Mouse (Mus musculus): ENCODE measurements around the gene Gm20219. TPM values are rescaled to one million over a fixed set of nuclear protein-coding genes. Genes with fewer than 3 reads are reported as not detected.

Gm20219 gene
- 1 to 10 TPM in 1 of 2 experiments, under 1 TPM in 1; 0.86 to 1.0 TPM for total RNA-seq (2021)
- long read RNA-seq, experiment 1, result 0 reads
- long read RNA-seq, experiment 2, result 0 reads

DNA sequence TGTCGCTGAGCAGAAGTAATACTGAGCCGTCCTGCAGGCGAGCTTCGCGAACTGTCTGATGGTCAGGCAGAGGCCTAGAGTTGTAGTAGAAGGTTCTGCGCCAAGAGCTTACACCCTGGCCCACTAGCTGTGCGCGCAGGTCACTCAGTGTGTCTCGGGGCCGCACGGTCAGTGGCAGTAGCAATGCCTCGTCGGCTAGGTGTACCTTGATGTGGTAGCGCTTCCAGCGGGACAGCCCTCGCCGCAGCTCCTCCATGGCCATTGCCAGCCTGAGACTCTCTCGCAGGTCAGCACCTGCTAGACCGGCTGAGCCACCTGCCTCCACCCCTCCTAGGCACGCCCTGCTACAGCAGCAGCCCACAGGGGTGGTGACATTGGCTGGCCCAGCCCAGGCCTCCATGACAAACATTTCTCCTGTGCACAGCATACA, at the start of gene Gm20219:
TSS of gene Gm20219 (minus strand) at position 266 of the 430 bp plus-strand sequence.
- no peak for DNase-seq (ENCODE audit: low spot score in 2 of 2)

DNA sequence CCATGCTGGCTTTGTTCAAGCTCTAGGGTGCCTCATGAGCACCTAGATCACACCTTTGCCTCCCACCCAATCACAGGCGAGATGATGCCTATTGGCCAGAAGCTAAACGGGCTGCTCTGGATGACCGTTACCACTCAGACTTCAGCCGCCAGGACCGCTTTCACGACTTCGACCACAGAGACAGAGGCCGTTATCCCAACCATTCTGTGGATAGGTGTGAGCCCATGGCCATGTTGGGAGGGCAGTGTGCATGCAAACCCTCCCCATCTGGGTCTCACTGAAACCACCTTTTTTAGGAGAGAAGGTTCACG, 49.8 kb upstream of the Gm20219 start:
- DNase-seq (ENCODE audit: low spot score in 2 of 2), result no peak

GRCm38 (mm10) chr17:56603186-56604069, 49.2 kb upstream of the Gm20219 start:
- no peak for DNase-seq (ENCODE audit: low spot score in 2 of 2)

GRCm38 (mm10) chr17:56593527-56594271, 39.5 kb upstream of the Gm20219 start:
- DNase-seq (ENCODE audit: low spot score in 2 of 2), result no peak

- DNase-seq (ENCODE audit: low spot score in 2 of 2), result no peak
Observed at GRCm38 (mm10) chr17:56592553-56592952, 38.4 kb upstream of the Gm20219 start.

- no peak for DNase-seq (ENCODE audit: low spot score in 2 of 2)
Observed at GRCm38 (mm10) chr17:56588921-56589320, 34.7 kb upstream of the Gm20219 start.

- no peak for DNase-seq (ENCODE audit: low spot score in 2 of 2)
Observed at GRCm38 (mm10) chr17:56587773-56588172, 33.6 kb upstream of the Gm20219 start.

DNA sequence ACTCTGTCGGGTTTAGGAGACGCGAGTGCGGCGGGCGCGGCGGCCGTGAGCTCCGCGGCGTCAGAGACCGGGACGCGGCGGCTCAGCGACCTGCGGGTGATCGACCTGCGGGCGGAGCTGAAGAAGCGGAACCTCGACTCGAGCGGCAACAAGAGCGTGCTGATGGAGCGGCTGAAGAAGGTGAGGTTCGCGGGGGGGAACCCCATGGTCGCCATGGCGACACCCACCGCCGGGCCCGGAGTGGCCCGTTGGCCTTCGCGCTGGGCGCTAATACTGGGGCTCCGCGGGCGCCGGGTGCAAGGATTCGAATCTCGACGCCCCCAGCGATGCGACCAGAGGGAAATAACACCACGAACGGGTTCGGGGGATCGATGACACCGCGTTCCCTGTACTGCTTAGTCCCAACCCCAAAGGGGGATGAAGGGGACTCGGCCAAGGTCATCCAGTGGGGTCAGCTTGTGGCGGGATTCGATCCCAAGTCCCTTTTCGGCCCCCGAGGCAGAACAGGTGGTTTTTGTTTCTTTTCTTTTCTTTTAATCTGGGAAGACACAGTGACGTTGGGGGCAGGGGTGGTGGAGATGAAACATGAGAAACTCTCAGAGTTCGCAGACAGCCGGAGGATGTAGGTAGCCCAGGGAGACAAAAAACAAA, 31.1 kb upstream of the Gm20219 start:
- DNase-seq (ENCODE audit: low spot score in 2 of 2), result peak; percentile 57 to 61

DNA sequence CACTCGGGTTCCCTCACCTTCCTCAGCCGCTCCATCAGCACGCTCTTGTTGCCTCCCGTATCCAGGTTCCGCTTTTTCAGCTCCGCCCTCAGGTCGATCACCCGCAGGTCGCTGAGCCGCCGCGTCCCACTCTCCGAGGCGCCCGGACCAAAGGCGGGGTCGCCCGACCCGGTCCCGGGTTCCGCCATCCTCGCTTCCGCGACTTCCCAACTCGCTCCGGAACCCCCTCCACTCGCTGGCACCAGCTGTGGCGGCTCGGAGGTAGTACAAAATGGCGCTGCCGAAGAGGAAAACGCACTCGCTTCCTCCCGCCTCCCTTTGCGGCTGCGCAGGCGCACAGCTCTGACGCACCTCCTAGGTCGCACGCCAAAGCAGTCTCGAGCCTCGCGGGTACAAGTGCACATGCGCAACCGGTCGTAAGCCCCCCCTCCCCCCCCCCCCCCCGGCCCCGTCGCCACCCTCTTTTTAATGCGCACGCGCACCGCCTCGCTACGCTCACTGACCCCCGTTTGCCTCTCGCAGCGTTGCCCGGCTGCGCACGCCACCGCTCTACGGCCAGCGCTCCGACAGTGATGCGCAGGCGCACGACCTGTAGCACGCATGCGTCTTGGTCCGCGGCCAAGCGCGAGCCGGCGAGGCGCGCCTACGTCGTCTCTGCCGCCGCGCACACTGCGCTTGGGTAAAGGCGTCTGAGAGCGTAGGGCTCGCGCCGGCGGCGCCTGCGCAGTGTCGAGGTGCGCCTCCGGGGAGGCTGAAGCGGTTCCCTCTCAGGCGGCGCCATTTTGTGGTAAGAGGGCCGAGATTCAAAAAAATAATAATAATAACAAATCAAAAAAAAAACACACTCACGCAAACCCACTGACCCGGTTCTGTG, 30.3 kb upstream of the Gm20219 start, which contains the start of the genes Safb2 and Safb:
TSS of gene Safb2 (minus strand) at position 329 of the 874 bp plus-strand sequence.
TSS of gene Safb (plus strand) at position 569 of the 874 bp plus-strand sequence.
- DNase-seq (ENCODE audit: low spot score in 2 of 2), result peak; percentile 99

DNA sequence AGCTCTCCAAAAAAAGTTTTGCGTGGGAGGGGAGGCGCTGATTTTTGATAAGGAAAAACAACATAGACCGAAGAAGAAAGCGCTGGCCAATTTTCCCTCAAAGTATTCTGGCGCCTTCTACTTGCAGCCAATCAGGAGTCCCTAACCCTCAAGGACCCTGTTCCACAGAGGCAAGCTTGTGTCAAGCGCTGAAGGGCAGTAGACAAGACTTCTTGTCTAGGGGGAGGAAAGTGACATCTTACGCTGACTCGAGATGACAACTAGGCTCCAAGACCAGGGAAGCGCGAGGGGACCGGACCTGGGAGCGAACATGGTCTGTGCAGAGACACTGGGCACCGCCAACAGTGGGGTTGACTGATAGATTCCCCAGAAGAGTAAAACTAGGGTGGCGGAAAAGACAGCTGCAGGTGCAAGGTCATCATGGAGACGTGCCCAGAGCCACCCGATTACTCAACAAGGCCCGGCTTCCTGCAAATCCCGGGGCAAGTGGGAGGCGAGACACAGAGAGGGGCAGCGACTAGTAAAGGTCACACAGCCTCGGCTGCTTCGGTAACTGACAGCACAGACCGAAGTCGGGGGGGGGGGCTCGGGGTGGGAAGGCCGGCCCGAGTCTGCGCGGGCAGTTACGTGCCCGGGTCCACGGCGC, 29.5 kb upstream of the Gm20219 start:
- DNase-seq (ENCODE audit: low spot score in 2 of 2), result peak; percentile 40 to 46

GRCm38 (mm10) chr17:56583071-56583470, 28.9 kb upstream of the Gm20219 start:
- DNase-seq (ENCODE audit: low spot score in 2 of 2), result no peak

DNA sequence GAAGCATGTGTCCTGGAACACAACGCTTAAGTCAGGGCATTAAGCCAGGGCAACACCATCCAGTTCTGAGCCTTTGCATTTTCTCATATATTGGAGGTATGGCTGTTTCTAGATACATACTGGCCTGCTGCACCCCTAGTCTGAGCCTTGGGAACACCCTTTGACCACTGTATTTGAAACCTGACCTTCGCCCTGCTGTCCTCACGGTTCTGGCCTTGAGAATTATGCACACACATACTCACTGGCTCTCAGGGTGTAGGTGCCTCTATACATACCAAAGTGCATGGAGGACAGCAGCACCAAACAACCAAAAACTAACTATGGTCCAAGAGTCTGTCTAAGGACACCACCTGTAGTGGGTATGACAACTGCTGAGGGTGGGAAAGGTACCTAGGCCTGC, 18.8 kb upstream of the Gm20219 start:
- no peak for DNase-seq (ENCODE audit: low spot score in 2 of 2)

GRCm38 (mm10) chr17:56572154-56572553, 18.0 kb upstream of the Gm20219 start:
- no peak for DNase-seq (ENCODE audit: low spot score in 2 of 2)

DNA sequence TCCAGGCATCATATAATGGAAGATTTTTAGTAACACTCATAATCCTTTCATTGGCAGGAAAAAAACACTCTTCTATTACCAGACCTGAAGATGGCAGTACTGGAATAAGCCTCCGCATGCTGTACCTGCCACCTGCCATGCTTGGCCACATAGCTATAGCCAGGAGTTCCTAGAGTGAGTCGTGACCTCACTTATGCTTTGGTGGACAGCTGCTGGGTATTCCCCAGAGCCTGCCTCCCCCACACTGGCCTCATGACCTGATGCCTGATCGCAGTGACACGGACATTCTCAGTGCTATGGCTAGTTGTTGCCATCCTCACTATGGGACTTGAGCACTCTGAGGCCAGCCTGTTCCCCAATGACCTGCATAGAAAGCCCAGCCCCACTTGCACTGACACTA, 16.1 kb upstream of the Gm20219 start:
- DNase-seq (ENCODE audit: low spot score in 2 of 2), result no peak

- DNase-seq (ENCODE audit: low spot score in 2 of 2), result no peak
Observed at GRCm38 (mm10) chr17:56567370-56567769, 13.2 kb upstream of the Gm20219 start.

GRCm38 (mm10) chr17:56566918-56567317, 12.7 kb upstream of the Gm20219 start:
- no peak for DNase-seq (ENCODE audit: low spot score in 2 of 2)

DNA sequence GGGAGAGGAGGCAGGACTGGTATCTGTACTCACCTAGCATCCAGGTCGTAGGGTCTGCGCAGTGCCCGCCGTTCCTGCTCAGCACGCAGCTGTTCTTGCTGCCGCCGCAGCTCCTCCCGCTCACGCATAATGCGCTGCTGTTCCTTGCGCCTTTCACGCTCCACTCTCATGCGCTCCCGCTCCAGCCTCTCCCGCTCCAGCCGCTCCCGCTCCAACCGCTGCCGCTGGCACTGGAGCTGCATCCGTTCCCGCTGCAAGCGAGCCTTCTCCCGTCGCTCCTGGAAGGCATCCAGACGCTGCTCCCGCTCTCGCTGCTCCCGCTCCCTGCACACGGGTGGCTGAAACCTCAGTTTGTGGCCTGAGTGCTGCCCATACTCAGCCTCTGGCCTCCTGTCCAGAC, 12.1 kb upstream of the Gm20219 start:
- no peak for DNase-seq (ENCODE audit: low spot score in 2 of 2)

DNA sequence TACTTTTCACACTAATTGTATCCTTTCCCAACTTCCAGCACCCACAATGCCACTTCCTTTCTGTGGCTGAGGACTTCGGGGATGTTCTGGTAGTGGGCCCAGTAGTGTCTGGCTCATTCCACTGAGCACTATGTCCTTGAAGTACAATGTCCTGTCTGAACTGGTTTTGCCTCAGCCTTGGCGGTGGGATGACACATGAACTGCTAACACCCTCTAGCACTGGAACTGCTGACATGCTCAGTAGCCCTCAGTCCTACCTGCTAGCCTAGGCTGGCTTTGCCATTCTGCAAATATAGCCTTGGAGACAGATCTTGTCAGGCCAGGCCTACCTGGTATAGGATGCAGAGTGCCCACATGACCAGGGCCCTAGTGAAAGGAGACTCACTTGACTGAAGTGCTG, 7.7 kb upstream of the Gm20219 start:
- no peak for DNase-seq (ENCODE audit: low spot score in 2 of 2)

DNA sequence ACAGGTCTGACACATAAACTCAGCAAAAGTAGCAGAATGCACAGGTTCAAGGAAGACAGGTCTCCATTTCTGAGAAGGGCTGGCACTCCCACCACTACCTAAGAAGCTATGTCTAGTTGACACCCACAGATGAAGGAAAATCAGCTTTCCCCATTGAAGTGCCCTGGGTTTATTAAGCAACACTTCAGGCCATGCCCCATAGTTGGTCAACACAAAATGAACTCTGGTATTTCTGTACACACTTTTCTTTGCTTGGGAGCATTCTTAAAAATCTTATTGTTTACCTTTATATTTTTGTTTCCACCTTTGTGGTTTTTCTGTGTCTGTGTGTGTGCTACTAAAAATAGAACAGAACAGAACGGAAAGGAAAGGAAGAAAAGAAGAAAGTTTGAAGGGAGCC, 5.9 kb upstream of the Gm20219 start:
- no peak for DNase-seq (ENCODE audit: low spot score in 2 of 2)

GRCm38 (mm10) chr17:56559386-56559785, 5.2 kb upstream of the Gm20219 start:
- no peak for DNase-seq (ENCODE audit: low spot score in 2 of 2)
